Mouse (Mus musculus) CH12.LX (cell line): Measurements from ENCODE around the gene Hmces. TPM values are rescaled to one million over a fixed set of nuclear protein-coding genes. Genes with fewer than 3 reads are reported as not detected.

Experiments used
- DNase-seq: peaks from one replicate; pipeline ENCODE4 v3.0.0-alpha.2; 2013; ENCODE audit errors: extremely low read depth
- H3K27ac ChIP-seq: 2 replicates; pipeline ENCODE4 v1.5.1; 2012; ENCODE audit warnings: low read depth, mild to moderate bottlenecking, control low read depth, moderate library complexity; ENCODE audit not compliant: insufficient read depth
- H3K27me3 ChIP-seq: replicated peaks from 2 replicates; pipeline ENCODE3; 2012; ENCODE audit warnings: inconsistent platforms
- H3K36me3 ChIP-seq, 2 experiments: replicated peaks in 1 of 2; 2 replicates each; pipeline versions ENCODE3 to v1.6.1; 2012; ENCODE audit warnings: inconsistent platforms in 1 of 2, low read length in 1 of 2, mild to moderate bottlenecking in 1 of 2, mixed read lengths in 1 of 2, moderate library complexity in 1 of 2; ENCODE audit not compliant: control insufficient read depth in 1 of 2, insufficient read depth in 1 of 2
- H3K4me1 ChIP-seq, 2 experiments: 2 replicates each; pipeline ENCODE4 v1.6.1; 2012; ENCODE audit warnings: inconsistent platforms in 1 of 2, moderate library complexity in 1 of 2; ENCODE audit not compliant: insufficient read depth in 2 of 2, control insufficient read depth in 1 of 2
- H3K4me2 ChIP-seq: 2 replicates; pipeline ENCODE4 v1.6.1; 2012; ENCODE audit warnings: low read depth, mild to moderate bottlenecking, control low read depth; ENCODE audit not compliant: poor library complexity, insufficient read depth, severe bottlenecking
- H3K4me3 ChIP-seq, 3 experiments: fragments of 150-350 bp in 1 of 3; sonication (generic) in 1 of 3; replicated peaks in 1 of 3; 2 replicates each; pipeline versions ENCODE3 to v1.5.1; 2011 to 2012; ENCODE audit warnings: low read depth in 2 of 3, low read length in 2 of 3, mild to moderate bottlenecking in 2 of 3, moderate library complexity in 2 of 3, control low read depth in 1 of 3, improper control_type of control experiment in 1 of 3, inconsistent platforms in 1 of 3, mixed read lengths in 1 of 3; ENCODE audit not compliant: poor library complexity in 1 of 3
- H3K79me2 ChIP-seq: replicated peaks from 2 replicates; pipeline ENCODE4 v1.6.1; 2012; ENCODE audit warnings: mild to moderate bottlenecking, moderate library complexity; ENCODE audit not compliant: control insufficient read depth, poor library complexity, insufficient read depth, severe bottlenecking; ENCODE audit errors: extremely low read depth
- H3K9ac ChIP-seq: 2 replicates; pipeline ENCODE4 v1.6.1; 2012; ENCODE audit warnings: low read depth, mild to moderate bottlenecking, control low read depth, moderate library complexity; ENCODE audit not compliant: insufficient read depth
- H3K9me3 ChIP-seq: replicated peaks from 2 replicates; pipeline ENCODE3; 2012; ENCODE audit warnings: low read length, inconsistent platforms, mixed read lengths
- BHLHE40 ChIP-seq: IDR thresholded peaks from 2 replicates; pipeline ENCODE4 v1.6.1; 2011; ENCODE audit warnings: mild to moderate bottlenecking, low read depth, low read length, improper control_type of control experiment
- CHD2 ChIP-seq: IDR thresholded peaks from 2 replicates; pipeline ENCODE4 v1.6.1; 2011; ENCODE audit warnings: low read length, improper control_type of control experiment
- E2F4 ChIP-seq: IDR thresholded peaks from 2 replicates; pipeline ENCODE4 v1.6.1; 2011; ENCODE audit warnings: low read depth, low read length, improper control_type of control experiment; ENCODE audit not compliant: insufficient replicate concordance
- ELF1 ChIP-seq: IDR thresholded peaks from 2 replicates; pipeline ENCODE4 v1.6.1; 2014; ENCODE audit warnings: low read depth, mild to moderate bottlenecking, inconsistent platforms, low read length, improper control_type of control experiment
- ETS1 ChIP-seq: conservative IDR thresholded peaks from 2 replicates; pipeline ENCODE4 v1.6.1; 2012; ENCODE audit warnings: low read depth, mild to moderate bottlenecking, inconsistent platforms, low read length, improper control_type of control experiment, moderate library complexity
- GABPA ChIP-seq: IDR thresholded peaks from 2 replicates; pipeline ENCODE4 v1.6.1; 2012; ENCODE audit warnings: low read depth, low read length, improper control_type of control experiment, inconsistent platforms; ENCODE audit not compliant: insufficient replicate concordance
- HCFC1 ChIP-seq: IDR thresholded peaks from 2 replicates; pipeline ENCODE4 v1.6.1; 2012; ENCODE audit warnings: low read depth, mild to moderate bottlenecking, inconsistent platforms, low read length, improper control_type of control experiment
- IRF4 ChIP-seq: IDR thresholded peaks from 2 replicates; pipeline ENCODE4 v1.6.1; 2014; ENCODE audit warnings: low read depth, mild to moderate bottlenecking, inconsistent platforms, low read length, improper control_type of control experiment
- MAFK ChIP-seq: IDR thresholded peaks from 2 replicates; pipeline ENCODE4 v1.6.1; 2011; ENCODE audit warnings: low read length, improper control_type of control experiment; ENCODE audit not compliant: insufficient replicate concordance
- MAX ChIP-seq: IDR thresholded peaks from 2 replicates; pipeline ENCODE4 v1.6.1; 2011; ENCODE audit warnings: low read length, improper control_type of control experiment
- MXI1 ChIP-seq: IDR thresholded peaks from 2 replicates; pipeline ENCODE4 v1.6.1; 2011; ENCODE audit warnings: mild to moderate bottlenecking, low read depth, low read length, improper control_type of control experiment
- NELFE ChIP-seq: IDR thresholded peaks from 2 replicates; pipeline ENCODE4 v1.6.1; 2011; ENCODE audit warnings: low read depth, low read length, improper control_type of control experiment
- NRF1 ChIP-seq: IDR thresholded peaks from 2 replicates; pipeline ENCODE4 v1.6.1; 2014; ENCODE audit warnings: low read depth, mild to moderate bottlenecking, inconsistent platforms, low read length, improper control_type of control experiment, moderate library complexity
- POLR2A ChIP-seq: IDR thresholded peaks from 2 replicates; pipeline ENCODE4 v1.6.1; 2011; ENCODE audit warnings: low read depth, mild to moderate bottlenecking, improper control_type of control experiment, low read length
- POLR2AphosphoS2 ChIP-seq: IDR thresholded peaks from 2 replicates; pipeline ENCODE4 v1.6.1; 2011; ENCODE audit warnings: low read depth, low read length, improper control_type of control experiment
- RAD21 ChIP-seq: IDR thresholded peaks from 2 replicates; pipeline ENCODE4 v1.6.1; 2011; ENCODE audit warnings: low read depth, mild to moderate bottlenecking, low read length, improper control_type of control experiment, moderate library complexity
- SMC3 ChIP-seq: IDR thresholded peaks from 2 replicates; pipeline ENCODE4 v1.6.1; 2011; ENCODE audit warnings: low read depth, low read length, improper control_type of control experiment
- TCF12 ChIP-seq: IDR thresholded peaks from 2 replicates; pipeline ENCODE4 v1.6.1; 2014; ENCODE audit warnings: low read depth, mild to moderate bottlenecking, inconsistent platforms, low read length, improper control_type of control experiment
- UBTF ChIP-seq: IDR thresholded peaks from 2 replicates; pipeline ENCODE4 v1.6.1; 2012; ENCODE audit warnings: low read depth, mild to moderate bottlenecking, inconsistent platforms, low read length, improper control_type of control experiment, moderate library complexity
- USF1 ChIP-seq: IDR thresholded peaks from 2 replicates; pipeline ENCODE4 v1.6.1; 2014; ENCODE audit warnings: low read depth, mild to moderate bottlenecking, inconsistent platforms, low read length, improper control_type of control experiment
- USF2 ChIP-seq: conservative IDR thresholded peaks from 2 replicates; pipeline ENCODE4 v1.6.1; 2011; ENCODE audit warnings: low read depth, low read length, improper control_type of control experiment
- ZC3H11A ChIP-seq: IDR thresholded peaks from 2 replicates; pipeline ENCODE4 v1.6.1; 2012; ENCODE audit warnings: low read depth, mild to moderate bottlenecking, inconsistent platforms, low read length, improper control_type of control experiment
- ZNF384 ChIP-seq: IDR thresholded peaks from 2 replicates; pipeline ENCODE4 v1.6.1; 2012; ENCODE audit warnings: low read depth, low read length, improper control_type of control experiment, inconsistent platforms
- dilution Hi-C: fragments of 300-500 bp; cut with MboI; formaldehyde crosslinking; loops from 2 replicates; pipeline ENCODE4 v1.14.3; 2020; ENCODE audit warnings: low sequenced_read_pairs; ENCODE audit not compliant: extremely low pct_unique_long_range_greater_than_20kb, extremely low pct_ligation_motif_present
- in situ Hi-C: fragments of 300-500 bp; cut with MboI; formaldehyde crosslinking; loops from 3 replicates; pipeline ENCODE4 v1.14.3; 2019; ENCODE audit warnings: low sequenced_read_pairs, low pct_ligation_motif_present, low pct_unique_long_range_greater_than_20kb, mixed read lengths
- polyA plus RNA-seq: library from polyadenylated mRNA; unstranded; fragments of >175 nt; gene quantifications from 2 replicates; pipeline ENCODE4 v1.2.1, GENCODE M21; 2012; ENCODE audit warnings: low read depth; ENCODE audit not compliant: insufficient read length
- total RNA-seq, 2 experiments: library from RNA; depleted of rRNA; stranded (reverse); fragments of 300-350 nt in 1 of 2; fragments of >200 nt in 1 of 2; gene quantifications; 2 replicates each; pipeline ENCODE4 v1.2.3; 2012 to 2014

Hmces gene
- total and polyA plus RNA-seq, 3 experiments = 0.31 to 11.8 (median 0.99) TPM

GRCm38 (mm10) chr6:87937178-87937788 lies 23.5 kb downstream of the Hmces start:
- DNase-seq = no peak
- H3K4me2 ChIP-seq = no peak overlapping the region
- in situ Hi-C loops = no loop called here
- peaks cover 0 to 5% of the 10 kb centered on the region in 2 experiments; a peak in 2 of 4 replicates for H3K4me1 ChIP-seq
- H3K27me3 ChIP-seq = no peaks in the 10 kb centered on the region
- TF ChIP-seq ZC3H11A (no peak), POLR2A (no peak), ELF1 (no peak), POLR2AphosphoS2 (no peak), GABPA (no peak), IRF4 (no peak), E2F4 (no peak), MXI1 (no peak), NELFE (no peak), MAX (no peak), BHLHE40 (no peak)
- TF ChIP-seq, all 38 proteins: peak for 0
- Histone ChIP-seq H3K79me2 (no peaks in the 10 kb centered on the region), H3K27ac (no peak overlapping the region), H3K9ac (no peak overlapping the region), H3K4me3 (no peak overlapping the region), H3K36me3 (peaks cover 0 to 9% of the 10 kb centered on the region in 2 experiments), H3K9me3 (no peaks in the 10 kb centered on the region)
- dilution Hi-C loops = no loop called here

DNA sequence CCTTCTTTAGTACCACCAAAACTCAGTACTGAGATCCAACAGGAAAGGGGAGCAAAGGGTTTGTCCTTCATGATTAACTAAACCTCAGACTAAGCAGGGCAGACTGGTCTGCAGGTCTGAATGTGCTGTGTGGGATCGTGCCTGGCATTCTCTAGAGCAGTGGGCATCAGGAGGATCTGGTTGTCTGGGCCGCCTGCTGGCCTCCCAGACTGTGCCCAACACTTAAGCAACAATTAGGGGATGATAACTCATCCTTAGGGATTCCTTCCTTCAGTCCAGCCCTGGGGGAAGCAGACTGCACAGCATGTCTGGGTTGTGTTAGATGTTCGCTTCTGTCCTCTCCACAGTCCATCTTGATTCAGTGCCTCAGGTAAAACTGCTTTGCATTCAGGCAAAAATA lies 25.2 kb downstream of the Hmces start:
- in situ Hi-C loops = no loop called here
- no peak overlapping the region for H3K9ac ChIP-seq
- dilution Hi-C loops = no loop called here
- DNase-seq = no peak
- peaks cover 0 to 5% of the 10 kb centered on the region in 2 experiments; a peak in 2 of 4 replicates for H3K4me1 ChIP-seq
- no peak overlapping the region for H3K4me3 ChIP-seq
- peaks cover 0 to 9% of the 10 kb centered on the region in 2 experiments for H3K36me3 ChIP-seq
- no peak for TF ChIP-seq SMC3
- TF ChIP-seq NELFE = no peak
- no peak for TF ChIP-seq NRF1
- TF ChIP-seq HCFC1 = no peak
- TF ChIP-seq ZNF384 = no peak
- TF ChIP-seq ETS1 = no peak
- TF ChIP-seq CHD2 = no peak
- TF ChIP-seq POLR2A = no peak
- no peak for TF ChIP-seq USF1
- TF ChIP-seq TCF12 = no peak
- TF ChIP-seq USF2 = no peak
- TF ChIP-seq RAD21 = no peak
- TF ChIP-seq MAFK = no peak
- no peak for TF ChIP-seq UBTF
- TF ChIP-seq, all 38 proteins: peak for 0
- H3K9me3 ChIP-seq = no peaks in the 10 kb centered on the region
- H3K4me2 ChIP-seq = no peak overlapping the region
- H3K79me2 ChIP-seq = no peaks in the 10 kb centered on the region
- no peak overlapping the region for H3K27ac ChIP-seq
- peaks cover 2% of the 10 kb centered on the region for H3K27me3 ChIP-seq
